Mouse (Mus musculus): ENCODE measurements around the gene Becn1.

Becn1 gene

GRCm38 (mm10) chr11:101272446-101272845 lies 29.6 kb downstream of the Becn1 start:
- in situ Hi-C loops (cut with MboI, MseI), result no loop called here

GRCm38 (mm10) chr11:101269577-101270116 lies 32.4 kb downstream of the Becn1 start:
- in situ Hi-C loops (cut with MboI, MseI), result no loop called here

- in situ Hi-C loops (cut with MboI, MseI), result no loop called here
Observed at GRCm38 (mm10) chr11:101265906-101266305, 36.2 kb downstream of the Becn1 start.

- in situ Hi-C loops (cut with MboI, MseI), result no loop called here
Observed at GRCm38 (mm10) chr11:101264954-101265471, 37.1 kb downstream of the Becn1 start.

GRCm38 (mm10) chr11:101263989-101264280 lies 38.2 kb downstream of the Becn1 start:
- in situ Hi-C loops (cut with MboI, MseI), result no loop called here

- in situ Hi-C loops (cut with MboI, MseI), result no loop called here
Observed at GRCm38 (mm10) chr11:101263138-101263988, 38.7 kb downstream of the Becn1 start.

- in situ Hi-C loops (cut with MboI, MseI), result no loop called here
Observed at GRCm38 (mm10) chr11:101262272-101262967, 39.7 kb downstream of the Becn1 start.

GRCm38 (mm10) chr11:101260826-101261380 lies 41.2 kb downstream of the Becn1 start:
- in situ Hi-C loops (cut with MboI, MseI), result no loop called here

- in situ Hi-C loops (cut with MboI, MseI), result no loop called here
Observed at GRCm38 (mm10) chr11:101259948-101260825, 41.9 kb downstream of the Becn1 start, which contains the start of gene Wnk4. TSS of gene Wnk4 (plus strand) at chr11:101260567.

- in situ Hi-C loops (cut with MboI, MseI), result no loop called here
Observed at GRCm38 (mm10) chr11:101259261-101259712, 42.8 kb downstream of the Becn1 start.

- in situ Hi-C loops (cut with MboI, MseI), result no loop called here
Observed at GRCm38 (mm10) chr11:101255826-101256775, 46.0 kb downstream of the Becn1 start.

GRCm38 (mm10) chr11:101253613-101254389 lies 48.3 kb downstream of the Becn1 start, which contains the start of gene Vps25:
TSS of gene Vps25 (plus strand) at chr11:101253707.
- in situ Hi-C loops (cut with MboI, MseI), result no loop called here

GRCm38 (mm10) chr11:101252941-101253340 lies 49.1 kb downstream of the Becn1 start:
- in situ Hi-C loops (cut with MboI, MseI), result no loop called here

- in situ Hi-C loops (cut with MboI, MseI), result no loop called here
Observed at GRCm38 (mm10) chr11:101251031-101251430, 51.1 kb downstream of the Becn1 start.

- in situ Hi-C loops (cut with MboI, MseI), result loop anchor here (5.0 kb wide), 1 partner anchor 36 kb away; no protein-coding TSS in a partner anchor
Observed at GRCm38 (mm10) chr11:101248258-101248994, 53.7 kb downstream of the Becn1 start.

- in situ Hi-C loops (cut with MboI, MseI), result loop anchor here (5.0 kb wide), 1 partner anchor 35 kb away; no protein-coding TSS in a partner anchor
Observed at GRCm38 (mm10) chr11:101247521-101248030, 54.5 kb downstream of the Becn1 start.

GRCm38 (mm10) chr11:101246702-101247012 lies 55.4 kb downstream of the Becn1 start:
- in situ Hi-C loops (cut with MboI, MseI), result loop anchor here (5.0 kb wide), 1 partner anchor 34 kb away; no protein-coding TSS in a partner anchor

Measured in T-helper 2 cell (primary cell).